Mouse (Mus musculus): ENCODE measurements around the gene Poc1a. TPM values are rescaled to one million over a fixed set of nuclear protein-coding genes. Genes with fewer than 3 reads are reported as not detected.

Gene Poc1a
- polyA plus RNA-seq, 1 experiment, result 14.9 TPM

GRCm38 (mm10) chr9:106314196-106314595 lies 33.3 kb downstream of the Poc1a start:
- peaks cover 3% of the 10 kb centered on the region for H3K4me1 ChIP-seq (ENCODE audit: control insufficient read depth, insufficient read depth, insufficient read length, low read length)
- TF ChIP-seq CTCF (IDR thresholded peaks at IDR 0.05; ENCODE audit: extremely low read depth, insufficient read length, insufficient replicate concordance, low read depth, low read length), result no peak
- no peak for TF ChIP-seq POLR2A (IDR thresholded peaks at IDR 0.05; ENCODE audit: low read depth, low read length)
- H3K27me3 ChIP-seq (ENCODE audit: control insufficient read depth, insufficient read depth, low read length), result no peaks in the 10 kb centered on the region
- no peaks in the 10 kb centered on the region for H3K36me3 ChIP-seq (ENCODE audit: control insufficient read depth, insufficient read depth, low read length)
- 81% methylated on average over 3 of the region's 3 CpGs for WGBS
- H3K4me3 ChIP-seq (ENCODE audit: low read depth, low read length), result no peak overlapping the region
- H3K27ac ChIP-seq (ENCODE audit: insufficient read depth, low read depth, low read length), result no peak overlapping the region

GRCm38 (mm10) chr9:106318074-106318473 lies 37.2 kb downstream of the Poc1a start:
- H3K36me3 ChIP-seq (ENCODE audit: control insufficient read depth, insufficient read depth, low read length), result no peaks in the 10 kb centered on the region
- peaks cover 5% of the 10 kb centered on the region for H3K4me1 ChIP-seq (ENCODE audit: control insufficient read depth, insufficient read depth, insufficient read length, low read length)
- 79% methylated on average over 2 of the region's 2 CpGs for WGBS
- H3K4me3 ChIP-seq (ENCODE audit: low read depth, low read length), result no peak overlapping the region
- H3K27ac ChIP-seq (ENCODE audit: insufficient read depth, low read depth, low read length), result no peak overlapping the region
- TF ChIP-seq POLR2A (IDR thresholded peaks at IDR 0.05; ENCODE audit: low read depth, low read length) (no peak), CTCF (IDR thresholded peaks at IDR 0.05; ENCODE audit: extremely low read depth, insufficient read length, insufficient replicate concordance, low read depth, low read length) (no peak)
- no peaks in the 10 kb centered on the region for H3K27me3 ChIP-seq (ENCODE audit: control insufficient read depth, insufficient read depth, low read length)

- TF ChIP-seq POLR2A (IDR thresholded peaks at IDR 0.05; ENCODE audit: low read depth, low read length) (no peak), CTCF (IDR thresholded peaks at IDR 0.05; ENCODE audit: extremely low read depth, insufficient read length, insufficient replicate concordance, low read depth, low read length) (no peak)
- Histone ChIP-seq H3K4me1 (ENCODE audit: control insufficient read depth, insufficient read depth, insufficient read length, low read length) (peaks cover 6% of the 10 kb centered on the region), H3K27ac (ENCODE audit: insufficient read depth, low read depth, low read length) (no peak overlapping the region), H3K36me3 (ENCODE audit: control insufficient read depth, insufficient read depth, low read length) (no peaks in the 10 kb centered on the region), H3K27me3 (ENCODE audit: control insufficient read depth, insufficient read depth, low read length) (no peaks in the 10 kb centered on the region), H3K4me3 (ENCODE audit: low read depth, low read length) (no peak overlapping the region)
- 76% methylated on average over 2 of the region's 2 CpGs for WGBS
Measured at GRCm38 (mm10) chr9:106319095-106319494, 38.2 kb downstream of the Poc1a start.

GRCm38 (mm10) chr9:106322497-106322896 lies 41.6 kb downstream of the Poc1a start:
- WGBS, result 86% methylated on average over 3 of the region's 3 CpGs
- no peak overlapping the region for H3K4me3 ChIP-seq (ENCODE audit: low read depth, low read length)
- H3K4me1 ChIP-seq (ENCODE audit: control insufficient read depth, insufficient read depth, insufficient read length, low read length), result peaks cover 6% of the 10 kb centered on the region
- H3K27me3 ChIP-seq (ENCODE audit: control insufficient read depth, insufficient read depth, low read length), result no peaks in the 10 kb centered on the region
- no peaks in the 10 kb centered on the region for H3K36me3 ChIP-seq (ENCODE audit: control insufficient read depth, insufficient read depth, low read length)
- no peak for TF ChIP-seq CTCF (IDR thresholded peaks at IDR 0.05; ENCODE audit: extremely low read depth, insufficient read length, insufficient replicate concordance, low read depth, low read length)
- no peak for TF ChIP-seq POLR2A (IDR thresholded peaks at IDR 0.05; ENCODE audit: low read depth, low read length)
- no peak overlapping the region for H3K27ac ChIP-seq (ENCODE audit: insufficient read depth, low read depth, low read length)

GRCm38 (mm10) chr9:106326241-106326640 lies 45.4 kb downstream of the Poc1a start:
- Histone ChIP-seq H3K27me3 (ENCODE audit: control insufficient read depth, insufficient read depth, low read length) (no peaks in the 10 kb centered on the region), H3K4me3 (ENCODE audit: low read depth, low read length) (no peak overlapping the region), H3K36me3 (ENCODE audit: control insufficient read depth, insufficient read depth, low read length) (0 out of 2 replicates have a peak, but pooled peaks cover 1% of the 10 kb centered on the region), H3K27ac (ENCODE audit: insufficient read depth, low read depth, low read length) (no peak overlapping the region), H3K4me1 (ENCODE audit: control insufficient read depth, insufficient read depth, insufficient read length, low read length) (0 out of 2 replicates have a peak, but pooled peaks cover 3% of the 10 kb centered on the region)
- 87% methylated on average over 8 of the region's 8 CpGs for WGBS
- TF ChIP-seq CTCF (IDR thresholded peaks at IDR 0.05; ENCODE audit: extremely low read depth, insufficient read length, insufficient replicate concordance, low read depth, low read length) (no peak), POLR2A (IDR thresholded peaks at IDR 0.05; ENCODE audit: low read depth, low read length) (no peak)

GRCm38 (mm10) chr9:106327125-106327809 lies 46.4 kb downstream of the Poc1a start:
- H3K27ac ChIP-seq (ENCODE audit: insufficient read depth, low read depth, low read length), result no peak overlapping the region
- 90% methylated on average over 8 of the region's 8 CpGs for WGBS
- H3K36me3 ChIP-seq (ENCODE audit: control insufficient read depth, insufficient read depth, low read length), result 0 out of 2 replicates have a peak, but pooled peaks cover 1% of the 10 kb centered on the region
- no peak overlapping the region for H3K4me3 ChIP-seq (ENCODE audit: low read depth, low read length)
- 0 out of 2 replicates have a peak, but pooled peaks cover 3% of the 10 kb centered on the region for H3K4me1 ChIP-seq (ENCODE audit: control insufficient read depth, insufficient read depth, insufficient read length, low read length)
- no peaks in the 10 kb centered on the region for H3K27me3 ChIP-seq (ENCODE audit: control insufficient read depth, insufficient read depth, low read length)
- TF ChIP-seq POLR2A (IDR thresholded peaks at IDR 0.05; ENCODE audit: low read depth, low read length) (no peak), CTCF (IDR thresholded peaks at IDR 0.05; ENCODE audit: extremely low read depth, insufficient read length, insufficient replicate concordance, low read depth, low read length) (no peak)

- Histone ChIP-seq H3K36me3 (ENCODE audit: control insufficient read depth, insufficient read depth, low read length) (0 out of 2 replicates have a peak, but pooled peaks cover 1% of the 10 kb centered on the region), H3K27ac (ENCODE audit: insufficient read depth, low read depth, low read length) (no peak overlapping the region), H3K4me1 (ENCODE audit: control insufficient read depth, insufficient read depth, insufficient read length, low read length) (0 out of 2 replicates have a peak, but pooled peaks cover under 1% of the 10 kb centered on the region), H3K27me3 (ENCODE audit: control insufficient read depth, insufficient read depth, low read length) (no peaks in the 10 kb centered on the region), H3K4me3 (ENCODE audit: low read depth, low read length) (no peak overlapping the region)
- no peak for TF ChIP-seq CTCF (IDR thresholded peaks at IDR 0.05; ENCODE audit: extremely low read depth, insufficient read length, insufficient replicate concordance, low read depth, low read length)
- TF ChIP-seq POLR2A (IDR thresholded peaks at IDR 0.05; ENCODE audit: low read depth, low read length), result no peak
- 79% methylated on average over 7 of the region's 7 CpGs for WGBS
Measured at GRCm38 (mm10) chr9:106328068-106328610, 47.3 kb downstream of the Poc1a start.

Measured in small intestine, adult 2 months (tissue).